Mouse (Mus musculus) heart, embryonic 15.5 days (tissue): ENCODE measurements around the gene Pcdh11x. TPM values are rescaled to one million over a fixed set of nuclear protein-coding genes. Genes with fewer than 3 reads are reported as not detected.
"Not testable (repeated sequence)": the region's sequence is repeated elsewhere in the genome, so short reads cannot be mapped to it uniquely, and the experiment has no call there.

Source experiments
- ATAC-seq: fragments of 200-750 bp; cut with Nextera tagmentation; replicated peaks from 2 replicates; pipeline ENCODE4 v1.8.0; 2017; ENCODE audit warnings: low read depth, moderate TSS enrichment; ENCODE audit not compliant: insufficient number of reproducible peaks, insufficient read depth, low FRiP score
- H3K27ac ChIP-seq: fragments of 300-500 bp; sonication (generic); 2 replicates; pipeline ENCODE4 v1.5.1; 2015; ENCODE audit warnings: mild to moderate bottlenecking, inconsistent platforms
- H3K27me3 ChIP-seq: fragments of 300-500 bp; sonication (generic); 2 replicates; pipeline ENCODE4 v1.6.1; 2015; ENCODE audit warnings: inconsistent platforms
- H3K36me3 ChIP-seq: fragments of 300-500 bp; sonication (generic); 2 replicates; pipeline ENCODE4 v1.6.1; 2015; ENCODE audit warnings: mild to moderate bottlenecking, inconsistent platforms
- H3K4me1 ChIP-seq: fragments of 300-500 bp; sonication (generic); replicated peaks from 2 replicates; pipeline ENCODE4 v1.6.1; 2015; ENCODE audit warnings: inconsistent platforms
- H3K4me2 ChIP-seq: fragments of 300-500 bp; sonication (generic); 2 replicates; pipeline ENCODE4 v1.6.1; 2015; ENCODE audit warnings: inconsistent platforms, mild to moderate bottlenecking, moderate library complexity
- H3K4me3 ChIP-seq: fragments of 300-500 bp; sonication (generic); 2 replicates; pipeline ENCODE4 v1.5.1; 2015; ENCODE audit warnings: mild to moderate bottlenecking, inconsistent platforms
- H3K9ac ChIP-seq: fragments of 300-500 bp; sonication (generic); 2 replicates; pipeline ENCODE4 v1.6.1; 2015; ENCODE audit warnings: mild to moderate bottlenecking, inconsistent platforms
- H3K9me3 ChIP-seq: fragments of 300-500 bp; sonication (generic); replicated peaks from 2 replicates; pipeline ENCODE4 v1.6.1; 2016; ENCODE audit warnings: inconsistent platforms
- WGBS: fragments of 180-500 bp; shearing (Covaris S2); methylation state at CpG from one replicate; pipeline ENCODE4 v1.1.7; 2015; ENCODE audit warnings: mixed read lengths; 5-methylcytosine and 5-hydroxymethylcytosine counted together
- polyA plus RNA-seq: library from polyadenylated mRNA; unstranded; fragments of >200 nt; fragmentation: Nextera tagmentation; extraction: Ambion mirVana; gene quantifications from 2 replicates; pipeline ENCODE4 v1.2.1, GENCODE M21; 2015

The Pcdh11x gene
- polyA plus RNA-seq, 1 experiment from 2014 or later, result 2.8 TPM

GRCm38 (mm10) chrX:120524986-120525385 is 234.9 kb downstream of the Pcdh11x start:
- Histone ChIP-seq H3K9ac (no peak overlapping the region), H3K4me3 (no peak overlapping the region), H3K27ac (no peak overlapping the region), H3K27me3 (no peaks in the 10 kb centered on the region), H3K4me1 (no peaks in the 10 kb centered on the region), H3K9me3 (no peaks in the 10 kb centered on the region), H3K36me3 (no peaks in the 10 kb centered on the region), H3K4me2 (no peak overlapping the region)
- no peak for ATAC-seq
- WGBS, result 72% methylated on average over 3 of the region's 3 CpGs

DNA sequence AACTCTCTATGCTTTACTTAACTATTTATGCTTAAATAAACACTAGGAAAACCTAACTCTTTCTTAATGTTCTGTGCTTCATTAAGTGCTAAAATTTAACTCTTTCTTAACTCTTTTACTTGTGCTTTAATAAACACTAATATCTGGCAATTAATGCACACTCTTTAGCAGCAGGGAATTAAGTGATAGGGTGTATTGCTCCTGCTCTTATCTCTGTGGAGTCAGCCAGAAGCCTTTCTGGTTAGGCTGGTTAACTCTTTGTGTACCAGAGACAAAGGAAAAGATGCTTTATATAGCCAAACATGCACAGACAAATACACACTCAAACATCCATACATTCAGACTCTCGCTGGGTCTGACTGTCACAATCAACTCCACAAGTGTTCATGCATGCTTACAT is 309.2 kb downstream of the Pcdh11x start:
- Histone ChIP-seq H3K9me3 (no peaks in the 10 kb centered on the region), H3K9ac (no peak overlapping the region), H3K27ac (no peak overlapping the region), H3K4me1 (no peaks in the 10 kb centered on the region), H3K36me3 (no peaks in the 10 kb centered on the region), H3K4me3 (no peak overlapping the region), H3K4me2 (no peak overlapping the region), H3K27me3 (no peaks in the 10 kb centered on the region)
- no peak for ATAC-seq
- WGBS, result 76% methylated on average over 1 of the region's 1 CpGs

DNA sequence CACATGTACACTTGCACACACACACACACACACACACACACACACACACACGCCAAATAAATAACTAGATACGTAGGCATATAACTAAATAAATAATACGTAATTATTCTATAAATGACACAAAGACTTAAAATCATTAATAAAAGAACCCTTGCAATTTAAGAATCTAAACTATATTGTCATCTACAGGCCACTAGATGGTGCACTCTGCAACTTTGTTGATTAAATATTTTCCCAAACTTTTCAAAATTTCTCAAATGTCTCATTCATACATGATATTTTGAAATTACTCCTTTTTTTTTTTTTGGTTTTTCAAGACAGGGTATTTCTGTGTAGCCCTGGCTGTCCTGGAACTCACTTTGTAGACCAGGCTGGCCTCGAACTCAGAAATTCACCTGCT is 328.4 kb downstream of the Pcdh11x start:
- H3K36me3 ChIP-seq, result no peaks in the 10 kb centered on the region
- no peak overlapping the region for H3K9ac ChIP-seq
- H3K4me3 ChIP-seq, result no peak overlapping the region
- H3K27ac ChIP-seq, result no peak overlapping the region
- 37% methylated on average over 4 of the region's 4 CpGs for WGBS
- ATAC-seq, result no peak
- H3K9me3 ChIP-seq, result no peaks in the 10 kb centered on the region
- no peaks in the 10 kb centered on the region for H3K4me1 ChIP-seq
- no peak overlapping the region for H3K4me2 ChIP-seq
- H3K27me3 ChIP-seq, result no peaks in the 10 kb centered on the region

- not testable (repeated sequence) for H3K36me3 ChIP-seq, H3K4me3 ChIP-seq, H3K9ac ChIP-seq, H3K4me2 ChIP-seq, H3K4me1 ChIP-seq, H3K27ac ChIP-seq, H3K27me3 ChIP-seq, H3K9me3 ChIP-seq, ATAC-seq
- 77% methylated on average over 1 of the region's 1 CpGs for WGBS
Measured at GRCm38 (mm10) chrX:120670236-120670635, 380.2 kb downstream of the Pcdh11x start.

- H3K9me3 ChIP-seq, result no peaks in the 10 kb centered on the region
- ATAC-seq, result no peak
Measured at GRCm38 (mm10) chrX:120734144-120734543, 444.1 kb downstream of the Pcdh11x start.

DNA sequence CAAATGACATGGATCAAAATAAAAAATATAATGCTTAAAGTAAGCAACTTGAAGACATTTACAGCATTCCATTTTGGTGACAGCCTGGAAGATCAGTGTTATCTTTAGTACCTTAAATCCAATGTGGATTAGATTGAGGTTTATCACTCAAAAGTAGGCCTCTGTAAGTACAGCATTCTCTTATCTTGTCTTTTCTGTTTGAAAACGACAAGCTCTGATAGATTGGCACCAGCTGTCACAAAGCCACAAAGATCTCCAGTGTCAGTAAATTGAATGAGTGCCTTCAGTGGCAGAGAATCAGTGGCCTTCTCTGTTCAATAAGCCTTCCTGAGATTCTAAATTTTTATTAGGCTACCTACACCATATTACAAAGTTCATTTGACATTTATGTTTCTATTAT is 445.7 kb downstream of the Pcdh11x start:
- no peaks in the 10 kb centered on the region for H3K9me3 ChIP-seq
- no peak overlapping the region for H3K9ac ChIP-seq
- no peaks in the 10 kb centered on the region for H3K36me3 ChIP-seq
- no peak for ATAC-seq
- H3K4me1 ChIP-seq, result no peaks in the 10 kb centered on the region
- WGBS, result 12% methylated on average over 1 of the region's 1 CpGs
- H3K27me3 ChIP-seq, result no peaks in the 10 kb centered on the region
- no peak overlapping the region for H3K27ac ChIP-seq
- no peak overlapping the region for H3K4me3 ChIP-seq
- H3K4me2 ChIP-seq, result no peak overlapping the region

More at GRCm38 (mm10) chrX:120734144-120734543, 444.1 kb downstream of the Pcdh11x start:
- no peaks in the 10 kb centered on the region for H3K4me1 ChIP-seq
- H3K4me3 ChIP-seq, result no peak overlapping the region
- no peak overlapping the region for H3K4me2 ChIP-seq
- no peak overlapping the region for H3K27ac ChIP-seq
- no peaks in the 10 kb centered on the region for H3K36me3 ChIP-seq
- no peaks in the 10 kb centered on the region for H3K27me3 ChIP-seq
- no peak overlapping the region for H3K9ac ChIP-seq

DNA sequence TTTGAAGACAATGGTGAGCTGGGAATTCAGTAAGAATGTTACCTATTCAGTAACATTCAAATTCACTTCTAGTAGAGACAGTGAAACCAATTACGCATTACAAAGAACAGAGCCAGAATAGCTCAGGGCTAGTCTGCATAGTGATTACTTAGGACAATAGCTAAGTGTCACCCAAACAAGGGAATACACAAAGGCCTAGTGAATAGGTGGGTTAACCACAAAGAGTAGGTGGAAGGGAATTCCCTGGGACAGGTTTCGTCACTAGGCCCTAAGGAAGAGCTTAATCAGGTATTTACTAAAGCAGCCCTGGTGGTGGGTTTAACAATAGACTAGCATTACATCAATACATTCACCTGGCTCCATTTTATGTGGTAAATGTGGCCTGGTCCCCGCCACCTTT is 654.5 kb downstream of the Pcdh11x start:
- WGBS, result 80% methylated on average over 3 of the region's 3 CpGs
- no peaks in the 10 kb centered on the region for H3K9me3 ChIP-seq
- no peak overlapping the region for H3K9ac ChIP-seq
- no peak overlapping the region for H3K4me2 ChIP-seq
- H3K4me1 ChIP-seq, result no peaks in the 10 kb centered on the region
- H3K27ac ChIP-seq, result no peak overlapping the region
- ATAC-seq, result no peak
- no peak overlapping the region for H3K4me3 ChIP-seq
- no peaks in the 10 kb centered on the region for H3K27me3 ChIP-seq
- H3K36me3 ChIP-seq, result no peaks in the 10 kb centered on the region

Other genes starting within 250 kb of the Pcdh11x start
- gene H2afb3, start 22.8 kb downstream of the Pcdh11x start, polyA plus RNA-seq, result not detected in 2 replicates